Mouse (Mus musculus) embryonic facial prominence, embryonic 15.5 days (tissue): ENCODE results near the gene Avil. TPM values are rescaled to one million over a fixed set of nuclear protein-coding genes. Genes with fewer than 3 reads are reported as not detected.

ENCODE experiments used
- ATAC-seq: fragments of 200-750 bp; cut with Nextera tagmentation; 2 replicates; pipeline ENCODE4 v1.8.0; 2017; ENCODE audit warnings: low read depth, moderate TSS enrichment; ENCODE audit not compliant: insufficient number of reproducible peaks, low FRiP score, low TSS enrichment
- H3K27ac ChIP-seq: fragments of 300-500 bp; sonication (generic); replicated peaks from 2 replicates; pipeline ENCODE4 v1.5.1; 2015; ENCODE audit warnings: mild to moderate bottlenecking, inconsistent platforms
- H3K27me3 ChIP-seq: fragments of 300-500 bp; sonication (generic); 2 replicates; pipeline ENCODE4 v1.6.1; 2015; ENCODE audit warnings: inconsistent platforms
- H3K36me3 ChIP-seq: fragments of 300-500 bp; sonication (generic); 2 replicates; pipeline ENCODE4 v1.6.1; 2015; ENCODE audit warnings: mild to moderate bottlenecking, inconsistent platforms
- H3K4me1 ChIP-seq: fragments of 300-500 bp; sonication (generic); 2 replicates; pipeline ENCODE4 v1.6.1; 2015; ENCODE audit warnings: inconsistent platforms
- H3K4me2 ChIP-seq: fragments of 300-500 bp; sonication (generic); replicated peaks from 2 replicates; pipeline ENCODE4 v1.6.1; 2015; ENCODE audit warnings: mild to moderate bottlenecking, inconsistent platforms
- H3K4me3 ChIP-seq: fragments of 300-500 bp; sonication (generic); replicated peaks from 2 replicates; pipeline ENCODE4 v1.5.1; 2015; ENCODE audit warnings: mild to moderate bottlenecking, inconsistent platforms
- H3K9ac ChIP-seq: fragments of 300-500 bp; sonication (generic); 2 replicates; pipeline ENCODE4 v1.6.1; 2015; ENCODE audit warnings: inconsistent platforms
- H3K9me3 ChIP-seq: fragments of 300-500 bp; sonication (generic); replicated peaks from 2 replicates; pipeline ENCODE4 v1.6.1; 2016; ENCODE audit warnings: inconsistent platforms
- WGBS: fragments of 180-500 bp; shearing (Covaris S2); methylation state at CpG from one replicate; pipeline ENCODE4 v1.1.7; 2015; 5-methylcytosine and 5-hydroxymethylcytosine counted together
- polyA plus RNA-seq: library from polyadenylated mRNA; unstranded; fragments of >200 nt; fragmentation: Nextera tagmentation; extraction: Ambion mirVana; gene quantifications from 2 replicates; pipeline ENCODE4 v1.2.1, GENCODE M21; 2015

Gene Avil
- polyA plus RNA-seq, 1 experiment from 2014 or later = 1.8 TPM

DNA sequence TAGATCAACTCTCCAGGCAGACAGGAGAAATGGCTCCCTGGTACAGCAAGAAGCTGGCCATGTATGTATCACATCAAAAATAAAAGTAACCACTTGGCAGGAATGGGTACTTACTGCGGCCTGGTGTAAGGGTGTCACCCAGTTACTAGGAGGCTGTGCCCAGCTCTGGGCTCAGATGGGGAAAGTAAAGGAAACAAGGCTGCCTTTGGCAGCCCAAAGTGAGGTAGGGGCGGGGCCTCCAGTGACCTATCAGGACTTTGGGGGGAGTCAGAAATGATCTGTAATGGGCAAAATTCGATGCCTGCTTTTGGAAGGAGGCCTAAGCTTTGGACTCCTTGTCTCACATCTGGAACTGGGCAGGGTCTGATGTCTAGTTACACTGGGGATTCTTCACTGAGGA lies 18.8 kb upstream of the Avil start:
- Histone ChIP-seq H3K4me2 (peak overlapping the region; percentile 72), H3K9me3 (no peaks in the 10 kb centered on the region), H3K36me3 (no peaks in the 10 kb centered on the region), H3K4me3 (peak overlapping the region; percentile 87), H3K4me1 (peaks cover 71% of the 10 kb centered on the region), H3K27ac (peak overlapping the region; percentile 79; the same call in 1 of the 2 replicates), H3K9ac (no peak overlapping the region), H3K27me3 (no peaks in the 10 kb centered on the region)
- ATAC-seq = no peak
- WGBS = 39% methylated on average over 3 of the region's 3 CpGs

DNA sequence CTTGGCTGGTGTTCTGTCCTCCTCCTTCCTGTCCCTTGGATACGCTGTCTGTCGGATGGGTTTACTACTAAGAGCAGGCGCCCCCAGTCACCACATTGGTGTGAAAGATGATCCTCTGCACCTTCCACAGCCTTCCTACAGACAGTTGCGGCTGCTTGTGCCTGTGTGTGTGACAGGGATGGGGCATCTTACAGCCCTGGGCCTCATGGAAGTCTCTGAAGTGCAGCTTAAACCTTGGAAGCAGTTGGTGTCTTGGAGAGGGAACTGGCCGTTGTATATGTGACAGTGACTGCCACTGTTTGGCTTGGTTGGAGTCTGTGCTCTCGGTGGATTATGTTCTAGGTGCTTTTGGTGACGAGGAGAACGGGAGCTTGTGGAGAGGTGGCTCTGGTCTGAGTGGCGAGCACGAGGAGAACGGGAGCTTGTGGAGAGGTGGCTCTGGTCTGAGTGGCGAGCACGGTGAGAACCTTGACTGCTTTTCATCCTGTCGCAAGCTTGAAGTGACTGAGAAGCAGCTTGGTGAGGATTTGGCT lies 17.2 kb upstream of the Avil start:
- ATAC-seq = no peak
- peak overlapping the region; percentile 72 for H3K4me2 ChIP-seq
- H3K4me3 ChIP-seq = peak overlapping the region; percentile 87
- 0 out of 2 replicates have a peak, but pooled peaks cover 3% of the 10 kb centered on the region for H3K36me3 ChIP-seq
- no peaks in the 10 kb centered on the region for H3K9me3 ChIP-seq
- peaks cover 79% of the 10 kb centered on the region for H3K4me1 ChIP-seq
- no peaks in the 10 kb centered on the region for H3K27me3 ChIP-seq
- 0 out of 2 replicates have a peak overlapping the region, but pooled peaks have one; percentile 16 for H3K9ac ChIP-seq
- WGBS = 36% methylated on average over 14 of the region's 14 CpGs
- peak overlapping the region; percentile 79; the same call in 1 of the 2 replicates for H3K27ac ChIP-seq

DNA sequence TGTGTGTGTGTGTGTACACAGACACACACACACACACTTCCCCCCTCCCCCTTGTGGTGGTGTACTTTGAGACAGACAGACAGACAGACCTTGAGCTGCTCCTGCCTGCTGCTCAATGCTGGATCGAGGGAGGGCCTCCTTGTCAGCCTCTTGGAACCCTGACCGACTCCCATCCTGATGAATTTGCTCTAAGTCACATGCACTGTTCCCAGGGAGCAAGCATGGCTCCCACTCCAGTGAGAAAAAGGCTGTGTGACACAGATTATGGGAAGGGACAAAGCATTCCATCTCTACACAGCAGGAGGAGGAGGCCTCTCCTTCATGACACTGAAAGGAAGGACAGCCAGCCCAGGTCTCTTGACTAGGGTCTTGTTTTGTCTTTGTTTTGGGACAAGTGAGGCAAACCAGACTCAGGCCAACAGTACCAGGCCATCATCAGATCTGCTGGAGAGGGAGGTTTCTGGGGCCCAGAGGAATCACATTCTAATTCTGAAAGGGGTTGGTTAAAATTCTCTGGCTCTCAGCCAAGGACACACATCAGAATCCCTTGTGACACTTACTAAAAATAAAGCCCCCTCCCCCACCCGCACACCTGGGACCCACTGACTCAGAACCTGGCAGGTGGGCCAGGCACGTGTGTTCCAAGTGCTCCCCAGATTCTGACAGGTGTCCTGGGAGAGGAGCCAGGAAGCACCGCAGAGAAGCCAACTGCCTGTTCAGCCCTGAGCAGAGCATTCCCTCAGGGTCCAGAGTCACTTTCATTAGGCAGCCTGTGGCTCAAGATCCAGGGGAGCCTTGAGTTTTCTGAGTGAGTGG lies 16.1 kb upstream of the Avil start:
- Histone ChIP-seq H3K4me2 (peak overlapping the region; percentile 72), H3K9me3 (no peaks in the 10 kb centered on the region), H3K36me3 (0 out of 2 replicates have a peak, but pooled peaks cover 3% of the 10 kb centered on the region), H3K4me1 (peaks cover 90% of the 10 kb centered on the region), H3K27me3 (no peaks in the 10 kb centered on the region), H3K27ac (peak overlapping the region; percentile 79), H3K4me3 (peak overlapping the region; percentile 87), H3K9ac (peak overlapping the region; percentile 13; the same call in 1 of the 2 replicates)
- ATAC-seq = no peak
- 34% methylated on average over 5 of the region's 5 CpGs for WGBS

DNA sequence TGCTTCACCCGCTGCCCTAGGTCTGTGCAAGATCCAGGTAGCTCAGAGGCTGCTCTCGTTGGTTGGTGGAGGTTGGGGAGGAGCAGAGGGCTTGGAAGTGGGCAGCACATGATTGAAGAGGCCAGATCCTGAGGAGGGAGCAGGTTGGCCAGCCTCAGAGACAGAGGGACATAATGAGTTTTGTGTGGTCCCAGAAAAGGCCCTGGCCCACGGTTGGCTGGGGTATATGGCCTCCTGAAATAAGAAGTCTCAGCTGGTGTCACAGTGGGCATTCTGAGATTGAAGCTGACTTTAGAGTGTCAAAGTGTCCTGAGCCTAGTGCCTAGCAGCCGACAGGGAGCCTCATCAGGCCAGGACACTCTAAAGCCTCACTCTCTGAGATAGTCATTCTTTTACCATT lies 15.4 kb upstream of the Avil start:
- Histone ChIP-seq H3K9ac (no peak overlapping the region), H3K27me3 (no peaks in the 10 kb centered on the region), H3K4me1 (peaks cover 96% of the 10 kb centered on the region), H3K9me3 (no peaks in the 10 kb centered on the region), H3K36me3 (0 out of 2 replicates have a peak, but pooled peaks cover 3% of the 10 kb centered on the region), H3K4me3 (peak overlapping the region; percentile 87), H3K27ac (peak overlapping the region; percentile 79), H3K4me2 (peak overlapping the region; percentile 72)
- no peak for ATAC-seq
- WGBS = 63% methylated on average over 4 of the region's 4 CpGs

DNA sequence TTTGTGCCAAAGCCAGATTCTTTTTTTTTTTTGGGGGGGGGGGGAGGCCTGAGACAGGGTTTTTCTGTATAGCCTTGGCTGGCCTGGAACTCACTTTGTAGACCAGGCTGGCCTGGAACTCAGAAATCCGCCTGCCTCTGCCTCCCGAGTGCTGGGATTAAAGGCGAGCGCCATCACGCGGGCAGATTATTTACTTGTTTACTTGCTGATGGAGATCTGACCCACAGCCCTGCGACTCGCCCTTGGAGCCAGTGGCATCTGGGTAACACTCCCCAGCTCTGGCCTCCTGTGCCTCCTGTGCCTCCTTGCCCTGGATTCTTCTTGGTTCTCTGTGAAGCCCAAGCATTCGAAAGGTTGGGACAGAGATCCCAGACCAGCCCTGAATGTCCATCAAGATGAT lies 14.9 kb upstream of the Avil start:
- Histone ChIP-seq H3K4me1 (peaks cover 99% of the 10 kb centered on the region), H3K9ac (no peak overlapping the region), H3K27ac (peak overlapping the region; percentile 79), H3K4me3 (no peak overlapping the region), H3K36me3 (0 out of 2 replicates have a peak, but pooled peaks cover 3% of the 10 kb centered on the region), H3K4me2 (no peak overlapping the region), H3K9me3 (no peaks in the 10 kb centered on the region), H3K27me3 (no peaks in the 10 kb centered on the region)
- WGBS = 94% methylated on average over 9 of the region's 9 CpGs
- ATAC-seq = no peak

DNA sequence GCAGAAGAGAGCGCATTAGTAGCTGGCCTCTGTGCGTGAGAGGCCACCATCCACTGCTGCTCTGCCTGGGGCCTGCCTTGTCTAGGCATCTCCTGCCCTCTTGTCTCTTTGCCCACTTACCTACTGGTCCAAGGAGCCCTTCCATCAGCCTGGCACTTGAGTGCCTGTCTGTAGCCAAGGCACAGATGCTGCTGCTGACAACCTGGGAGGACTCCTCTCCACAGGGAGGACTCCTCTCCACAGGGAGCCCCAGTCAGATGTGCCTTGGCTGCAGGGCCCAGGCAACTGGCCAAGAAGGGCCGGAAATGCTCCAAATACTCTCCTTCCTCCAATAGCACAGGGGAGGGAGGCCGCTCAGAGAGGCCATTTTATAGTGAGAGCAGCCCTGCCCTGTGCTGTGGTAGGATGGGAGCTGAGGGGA lies 14.0 kb upstream of the Avil start:
- no peaks in the 10 kb centered on the region for H3K9me3 ChIP-seq
- H3K27me3 ChIP-seq = no peaks in the 10 kb centered on the region
- H3K4me2 ChIP-seq = peak overlapping the region; percentile 26
- peak; percentile 63 for ATAC-seq
- peaks cover 99% of the 10 kb centered on the region for H3K4me1 ChIP-seq
- H3K36me3 ChIP-seq = peaks cover 7% of the 10 kb centered on the region
- H3K4me3 ChIP-seq = peak overlapping the region; percentile 1; the same call in 1 of the 2 replicates
- no peak overlapping the region for H3K9ac ChIP-seq
- WGBS = 37% methylated on average over 4 of the region's 4 CpGs
- peak overlapping the region; percentile 79 for H3K27ac ChIP-seq

DNA sequence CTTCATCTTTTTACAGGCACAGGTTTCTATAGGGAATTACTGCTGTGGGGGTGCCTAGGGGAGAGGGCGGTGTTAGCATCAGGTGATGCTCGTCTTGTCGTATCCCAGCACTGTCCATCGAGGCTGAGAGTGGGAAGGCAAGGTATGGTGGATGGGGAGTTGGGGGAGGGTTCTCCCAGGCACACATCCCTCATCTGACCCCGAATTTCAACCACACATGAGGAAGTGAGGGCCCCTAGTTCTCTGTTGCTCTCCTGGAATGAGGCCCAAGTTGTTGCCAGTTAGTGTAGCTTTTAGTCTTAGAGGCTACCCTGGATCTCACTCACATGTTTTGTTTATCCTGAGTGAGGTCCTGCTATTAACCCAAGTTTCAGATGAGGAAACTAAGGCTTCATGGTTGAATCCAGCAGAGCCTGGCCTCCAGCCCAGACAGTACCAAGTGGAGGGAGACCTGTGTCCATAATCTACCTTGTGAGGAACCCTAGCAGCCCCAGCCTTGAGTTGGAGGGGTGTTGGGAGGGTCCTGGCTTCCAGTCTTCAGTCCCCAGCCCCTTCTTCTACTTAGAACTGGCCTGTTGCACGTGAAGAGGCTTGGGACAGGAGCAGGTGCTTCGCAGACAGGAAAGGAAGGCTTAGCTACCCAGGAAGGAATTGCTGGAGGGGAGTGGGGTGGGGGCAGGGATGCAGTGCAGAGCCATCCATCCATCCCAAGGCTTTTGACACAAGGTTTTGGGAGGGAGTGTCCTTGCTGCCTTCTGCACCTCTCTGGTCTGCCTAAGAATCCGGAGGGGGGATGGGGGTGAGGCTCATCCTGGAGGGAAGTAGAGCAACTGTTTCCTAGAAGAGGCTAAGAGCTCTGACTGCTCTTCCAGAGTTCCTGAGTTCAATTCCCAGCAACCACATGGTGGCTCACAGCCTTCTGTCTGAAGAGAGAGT lies 13.1 kb upstream of the Avil start:
- Histone ChIP-seq H3K36me3 (peaks cover 16% of the 10 kb centered on the region), H3K9me3 (no peaks in the 10 kb centered on the region), H3K9ac (no peak overlapping the region), H3K4me3 (no peak overlapping the region), H3K4me2 (peak overlapping the region; percentile 26), H3K27me3 (no peaks in the 10 kb centered on the region), H3K27ac (peak overlapping the region; percentile 79), H3K4me1 (peaks cover 93% of the 10 kb centered on the region)
- no peak for ATAC-seq
- 47% methylated on average over 8 of the region's 8 CpGs for WGBS

DNA sequence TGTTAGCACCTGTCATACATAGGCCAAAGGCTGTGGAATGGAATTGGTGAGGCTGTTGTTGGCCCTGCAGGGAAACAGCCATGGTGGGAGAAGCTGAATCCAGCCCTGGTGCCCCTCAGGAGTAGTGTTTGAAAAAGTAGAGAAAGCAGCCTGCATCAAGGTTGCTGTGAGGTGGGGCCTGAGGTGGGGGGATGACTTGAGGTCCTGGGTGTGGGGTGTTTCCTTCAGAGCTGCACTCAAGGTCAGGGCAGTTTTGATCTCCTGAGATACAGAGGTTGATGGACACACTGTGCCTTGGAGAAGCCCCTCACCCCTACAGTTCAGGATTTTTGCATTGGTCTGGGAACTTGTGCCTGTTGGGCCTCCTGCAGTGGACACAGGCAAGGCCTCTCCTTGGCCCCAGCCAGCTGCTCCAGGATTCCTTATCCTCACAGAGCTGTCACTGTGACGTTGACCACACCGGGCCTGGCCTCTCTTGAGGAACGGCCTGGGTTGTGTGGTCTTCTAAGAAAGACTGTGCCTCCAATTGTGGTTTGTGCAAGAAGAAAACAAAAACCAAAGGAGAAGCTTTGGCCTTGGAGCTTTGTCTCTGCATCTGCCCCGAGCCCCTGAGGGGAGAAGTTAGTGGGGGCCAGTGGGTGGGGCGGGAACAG lies 11.9 kb upstream of the Avil start:
- no peak overlapping the region for H3K9ac ChIP-seq
- peak overlapping the region; percentile 79; the same call in 1 of the 2 replicates for H3K27ac ChIP-seq
- no peak overlapping the region for H3K4me2 ChIP-seq
- ATAC-seq = no peak
- H3K9me3 ChIP-seq = no peaks in the 10 kb centered on the region
- WGBS = 65% methylated on average over 5 of the region's 5 CpGs
- no peaks in the 10 kb centered on the region for H3K27me3 ChIP-seq
- peaks cover 81% of the 10 kb centered on the region for H3K4me1 ChIP-seq
- H3K4me3 ChIP-seq = no peak overlapping the region
- H3K36me3 ChIP-seq = peaks cover 27% of the 10 kb centered on the region

DNA sequence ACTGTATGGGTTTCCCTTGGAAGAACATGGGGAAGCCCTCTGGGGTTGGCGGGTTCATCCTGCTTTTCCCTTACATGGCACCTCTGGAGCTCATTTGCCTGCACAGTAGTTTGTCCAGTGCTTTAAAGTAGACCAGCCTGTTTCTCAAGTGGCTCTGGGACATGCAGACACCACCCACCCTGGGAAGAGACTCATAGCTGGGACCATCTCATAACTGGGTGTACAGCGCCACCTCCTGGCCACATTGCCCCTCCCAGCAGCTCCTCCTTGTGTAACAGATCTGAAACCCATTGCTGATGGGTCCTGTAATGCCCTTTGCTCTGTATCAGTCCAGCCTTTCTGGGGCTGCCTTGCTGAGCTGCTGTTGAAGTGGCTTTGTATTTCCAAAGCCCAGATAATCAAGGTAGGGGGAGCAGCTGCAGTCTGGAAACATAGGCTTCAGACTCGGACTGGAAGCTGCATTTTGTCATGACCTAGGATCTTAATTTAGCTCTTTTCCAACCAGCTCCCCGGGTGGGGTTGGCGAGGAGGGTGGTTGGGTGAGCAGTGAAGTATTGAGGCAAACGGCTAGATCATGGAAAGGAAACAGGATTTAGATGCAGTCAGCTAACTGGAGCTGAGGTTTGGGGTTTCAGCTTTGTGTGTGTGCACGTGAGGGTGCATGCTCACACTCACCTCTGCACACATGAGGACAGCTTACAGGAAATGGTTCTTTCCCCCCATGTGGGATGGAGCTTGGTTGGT lies 10.0 kb upstream of the Avil start:
- Histone ChIP-seq H3K9me3 (no peaks in the 10 kb centered on the region), H3K27me3 (no peaks in the 10 kb centered on the region), H3K27ac (peak overlapping the region; percentile 58; the same call in 1 of the 2 replicates), H3K9ac (no peak overlapping the region), H3K36me3 (peaks cover 46% of the 10 kb centered on the region), H3K4me1 (peaks cover 75% of the 10 kb centered on the region), H3K4me3 (no peak overlapping the region), H3K4me2 (no peak overlapping the region)
- WGBS = 54% methylated on average over 7 of the region's 7 CpGs
- ATAC-seq = peak; percentile 62; the same call in 1 of the 2 replicates

DNA sequence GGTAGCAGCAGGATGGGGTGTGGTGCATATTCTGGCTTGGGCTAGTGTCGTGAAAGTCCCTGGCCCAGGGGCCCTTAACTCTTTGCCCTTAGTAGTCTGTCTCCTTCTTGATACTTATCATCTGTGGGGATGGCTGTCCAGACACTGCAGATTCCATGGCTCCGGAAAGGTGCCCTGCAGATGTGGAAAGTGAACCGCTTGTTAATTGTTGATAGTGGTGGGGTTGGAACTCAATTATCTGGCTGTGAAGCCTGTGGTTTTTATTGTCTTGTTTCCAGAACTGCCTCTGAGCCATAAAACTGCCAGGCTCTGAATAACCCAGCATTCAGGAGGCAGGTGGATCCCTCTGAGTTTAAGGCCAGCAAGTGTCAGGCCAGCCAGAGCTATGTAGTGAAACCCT lies 8.8 kb upstream of the Avil start:
- peaks cover 53% of the 10 kb centered on the region for H3K36me3 ChIP-seq

More for the DNA sequence above, 8.8 kb upstream of the Avil start:
- Histone ChIP-seq H3K27ac (no peak overlapping the region), H3K4me2 (no peak overlapping the region), H3K27me3 (no peaks in the 10 kb centered on the region), H3K4me1 (peaks cover 64% of the 10 kb centered on the region), H3K9ac (no peak overlapping the region), H3K9me3 (no peaks in the 10 kb centered on the region), H3K4me3 (no peak overlapping the region)
- WGBS = 70% methylated on average over 3 of the region's 3 CpGs
- no peak for ATAC-seq
